Mouse (Mus musculus) CH12F3 (cell line): Measurements from ENCODE around the gene Pcnt.

Experiments
- in situ Hi-C: fragments of 300-500 bp; cut with MboI; formaldehyde crosslinking; loops from 2 replicates; pipeline ENCODE4 v1.14.3; 2020; ENCODE audit warnings: low sequenced_read_pairs

The Pcnt gene

DNA sequence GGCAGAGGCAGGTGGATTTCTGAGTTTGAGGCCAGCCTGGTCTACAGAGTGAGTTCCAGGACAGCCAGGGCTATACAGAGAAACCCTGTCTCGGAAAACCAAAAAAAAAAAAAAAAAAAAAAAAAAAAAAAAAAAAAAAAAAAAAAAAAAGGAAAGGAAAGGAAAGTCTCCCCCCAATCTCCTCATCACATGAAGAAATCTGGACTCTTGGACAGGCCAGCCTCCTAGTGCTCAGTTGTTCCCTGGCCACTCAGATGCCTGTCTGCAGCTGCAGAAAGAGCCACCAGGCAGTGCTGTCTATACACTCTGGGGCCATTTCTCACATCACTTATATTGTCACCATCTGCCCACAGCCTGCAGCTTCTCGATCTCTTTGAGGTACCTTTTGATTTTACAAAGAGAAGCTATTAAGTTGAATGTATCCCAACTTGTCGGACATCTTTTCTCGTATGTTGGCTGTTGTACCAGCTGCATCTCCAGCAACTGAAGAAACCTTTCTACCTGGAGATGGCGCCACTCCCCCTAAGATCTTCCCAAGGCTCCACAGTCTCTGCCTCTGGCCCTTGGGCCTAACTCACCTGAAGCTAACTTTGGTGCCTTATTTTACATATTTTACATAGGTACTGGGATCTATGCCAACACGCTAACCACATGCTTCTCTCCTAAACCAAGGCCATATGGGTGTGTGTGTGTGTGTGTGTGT lies 116.1 kb downstream of the Pcnt start:
- in situ Hi-C loops = no loop called here

DNA sequence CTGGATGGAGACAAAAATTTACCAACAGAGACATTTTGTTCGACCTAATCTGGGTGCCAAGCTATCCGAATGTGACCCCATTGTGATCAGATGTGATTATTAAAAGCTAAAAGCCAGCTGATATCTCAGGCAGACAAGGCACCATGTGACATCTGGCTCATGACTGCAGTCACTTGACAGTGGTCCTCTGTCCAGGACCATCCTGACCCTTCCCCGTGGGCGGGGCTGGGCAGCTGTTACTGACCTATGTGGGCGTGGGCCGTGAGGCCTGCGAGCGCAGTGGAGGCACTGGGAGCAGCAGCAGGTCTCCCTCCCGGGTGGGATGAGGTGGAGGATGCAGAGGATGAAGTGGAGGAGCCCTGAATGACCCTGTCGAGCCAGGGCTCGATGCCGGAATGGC lies 125.0 kb downstream of the Pcnt start:
- in situ Hi-C loops = no loop called here

DNA sequence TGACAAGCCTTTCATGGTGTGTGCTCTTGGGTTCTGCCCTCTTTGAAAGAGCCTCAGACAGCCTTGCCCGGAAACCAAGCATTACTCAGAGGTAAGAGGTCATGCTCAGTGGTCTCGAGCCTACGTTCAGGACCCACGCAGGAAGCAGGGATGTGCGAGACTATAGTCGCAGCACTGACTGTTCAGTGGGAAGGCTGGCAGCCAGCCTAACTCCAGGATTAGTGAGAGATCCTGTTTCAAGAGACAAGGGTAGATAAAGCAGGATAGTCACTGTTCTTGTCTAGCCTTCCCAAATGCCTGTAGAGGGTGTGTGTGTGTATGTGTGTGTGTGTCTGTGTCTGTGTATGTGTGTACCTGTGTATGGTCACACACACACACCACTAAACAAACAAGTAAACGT lies 126.4 kb downstream of the Pcnt start:
- in situ Hi-C loops = no loop called here

DNA sequence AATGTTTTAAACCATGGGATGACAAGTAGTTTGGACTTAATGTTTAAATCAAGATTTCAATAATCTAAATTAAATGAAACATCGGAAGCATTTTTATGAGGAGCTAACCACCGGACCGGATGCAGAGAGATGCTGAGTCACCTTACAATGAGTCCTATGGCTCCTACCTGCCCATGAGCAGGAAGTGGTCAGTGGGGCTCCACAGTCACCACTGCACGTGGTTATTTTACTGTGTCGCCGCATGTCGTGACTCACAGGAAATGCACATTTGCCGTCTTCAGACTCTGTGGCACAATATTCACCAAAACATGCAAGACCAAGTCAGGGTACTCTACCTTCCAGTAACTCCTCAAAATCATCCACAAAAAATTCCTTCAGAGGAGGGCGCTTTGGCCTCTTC lies 135.8 kb downstream of the Pcnt start:
- in situ Hi-C loops = no loop called here
